In the genomic region with DNA sequence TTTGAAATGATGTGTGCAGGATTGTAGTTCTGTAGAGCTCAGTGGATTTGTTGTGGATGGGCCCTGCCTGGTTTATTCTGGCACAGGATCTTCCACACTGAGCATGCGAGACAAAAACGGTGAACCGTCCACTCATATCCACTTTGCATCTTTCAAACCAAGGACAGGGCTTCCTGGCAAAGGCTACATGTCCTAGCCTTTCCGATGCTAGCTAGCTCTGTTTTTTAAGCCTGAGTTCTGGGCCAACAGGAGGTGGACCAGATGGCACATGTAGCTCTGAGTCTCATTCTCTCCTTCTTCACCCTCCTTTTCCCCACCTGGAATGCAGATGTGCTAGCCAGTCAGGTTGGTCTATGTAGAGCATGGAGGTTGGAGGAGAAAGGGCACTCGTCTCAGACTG, we compare ENCODE assay signal across 29 mouse cellular contexts.
DNase-seq lines count a peak whose midpoint lies in the region; ATAC-seq and TF ChIP-seq lines count a peak whose summit lies in the region.
"Had no signal": no experiment of that assay in that cellular context is flagged by ENCODE, and none has a peak within 500 bp of the region (broad histone marks: within the 10 kb centered on the region; RNA-seq: fewer than 3 reads in every experiment).

No protein-coding gene starts in this region.

- TF ChIP-seq CTCF in left cerebral cortex, adult 2 months (IDR thresholded peaks at IDR 0.05): no peak

- no peak for DNase-seq in frontal cortex, adult 2 months (ENCODE audit: extremely low spot score in 1 of 2, low spot score in 1 of 2)
- DNase-seq in left cerebral cortex, adult 2 months (ENCODE audit: extremely low spot score in 1 of 2, low spot score in 2 of 2): no peak
- DNase-seq in left cerebral cortex, adult 18-20 months (ENCODE audit: low spot score in 2 of 2): no peak
- DNase-seq in right cerebral cortex, adult 2 months (ENCODE audit: low spot score in 2 of 2): peak; percentile 8 to 26
- DNase-seq in right cerebral cortex, postnatal 14 days: no peak
- DNase-seq: adrenal gland, adult 8-10 months; cerebellum, adult 11 months; cerebellum, adult 9-10 months; cerebellum, postnatal 36 days; gastrocnemius, postnatal 10 days; heart, adult 18-20 months; heart, postnatal 4 days; kidney, adult 8-10 months; kidney, postnatal 4 days; layer of hippocampus, adult 9-11 months; left cerebral cortex, postnatal 4 days; liver, embryonic 13.5 days; lung, adult 18-20 months; lung, postnatal 4 days had no signal

- peak; percentile 31 for ATAC-seq in frontal cortex, adult (ENCODE audit: low TSS enrichment)
- no peak for ATAC-seq in inflammation-experienced regulatory T-cells, adult 6 months
- ATAC-seq: forebrain, embryonic 16.5 days; hindbrain, postnatal 0 days; intestine, embryonic 16.5 days; lung, postnatal 0 days; midbrain, embryonic 15.5 days had no signal

- H3K4me3 ChIP-seq in left cerebral cortex, adult 2 months: no peak overlapping the region
- H3K4me3 ChIP-seq: embryonic facial prominence, embryonic 12.5 days; erythroblast, embryonic 14.5 days; limb, embryonic 15.5 days; liver, embryonic 13.5 days; midbrain, embryonic 15.5 days had no signal

- intact Hi-C loops in left cerebral cortex, adult 2 months (cut with DNase I): loop anchor here (5.0 kb wide), 2 partner anchors 152 to 212 kb away; no protein-coding TSS in a partner anchor

- H3K27ac ChIP-seq in left cerebral cortex, adult 2 months: peak overlapping the region; percentile 48; the same call in 1 of the 2 replicates
- H3K27ac ChIP-seq: liver, embryonic 13.5 days had no signal

Comparison
In these comparisons a context has a peak if more than half of its experiments do, and no peak if none do; other contexts are left out.
1. DNase-seq: peak in right cerebral cortex, adult 2 months (2 of 2); none in frontal cortex, adult 2 months (0 of 2), left cerebral cortex, adult 2 months (0 of 2), left cerebral cortex, adult 18-20 months (0 of 2) and right cerebral cortex, postnatal 14 days (single experiment).